Mouse (Mus musculus): ENCODE data around the gene Nanos3. TPM values are rescaled to one million over a fixed set of nuclear protein-coding genes. Genes with fewer than 3 reads are reported as not detected.

Nanos3 gene
- total RNA-seq, 2 experiments from 2014 or later: 0.80 to 0.95 TPM

- intact Hi-C loops (cut with DNase I): no loop called here
- DNase-seq: no peak
These were observed 3.7 kb upstream of the Nanos3 start for GRCm38 (mm10) chr8:84188671-84189070.

GRCm38 (mm10) chr8:84187065-84187755 lies 2.2 kb upstream of the Nanos3 start:
- intact Hi-C loops (cut with DNase I): no loop called here
- DNase-seq: peak; percentile 76 to 79

GRCm38 (mm10) chr8:84186547-84186946 lies 1.5 kb upstream of the Nanos3 start:
- intact Hi-C loops (cut with DNase I): loop anchor here (1.0 kb wide), 3 partner anchors 24 to 171 kb away; no protein-coding TSS in a partner anchor
- peak; percentile 81 to 84 for DNase-seq

- DNase-seq: no peak
- intact Hi-C loops (cut with DNase I): no loop called here
These were observed 653 bp downstream of the Nanos3 start for GRCm38 (mm10) chr8:84184085-84185043.

GRCm38 (mm10) chr8:84183261-84184084 lies 1.5 kb downstream of the Nanos3 start:
- intact Hi-C loops (cut with DNase I): loop anchor here (2.0 kb wide), 1 partner anchor 145 kb away; no protein-coding TSS in a partner anchor
- peak in 1 of 2 experiments; percentile 29 for DNase-seq

GRCm38 (mm10) chr8:84182833-84183232 lies 2.2 kb downstream of the Nanos3 start:
- no peak for DNase-seq
- intact Hi-C loops (cut with DNase I): loop anchor here (2.0 kb wide), 1 partner anchor 144 kb away; no protein-coding TSS in a partner anchor

GRCm38 (mm10) chr8:84180530-84181190 lies 4.4 kb downstream of the Nanos3 start:
- peak in 1 of 2 experiments; percentile 37 for DNase-seq
- intact Hi-C loops (cut with DNase I): no loop called here

- no peak for DNase-seq
- intact Hi-C loops (cut with DNase I): loop anchor here (2.0 kb wide), 1 partner anchor 33 kb away; the partner anchor contains the start of gene Cc2d1a
These were observed 5.1 kb downstream of the Nanos3 start for GRCm38 (mm10) chr8:84179946-84180345.

GRCm38 (mm10) chr8:84178592-84178991 lies 6.4 kb downstream of the Nanos3 start:
- intact Hi-C loops (cut with DNase I): loop anchor here (2.0 kb wide), 1 partner anchor 32 kb away; the partner anchor contains the start of gene Cc2d1a
- DNase-seq: no peak

GRCm38 (mm10) chr8:84177405-84177804 lies 7.6 kb downstream of the Nanos3 start:
- DNase-seq: no peak
- intact Hi-C loops (cut with DNase I): no loop called here

- intact Hi-C loops (cut with DNase I): no loop called here
- DNase-seq: no peak
These were observed 8.5 kb downstream of the Nanos3 start for GRCm38 (mm10) chr8:84176560-84176959.

GRCm38 (mm10) chr8:84173861-84174260 lies 11.2 kb downstream of the Nanos3 start:
- intact Hi-C loops (cut with DNase I): no loop called here
- no peak for DNase-seq

- no peak for DNase-seq
- intact Hi-C loops (cut with DNase I): no loop called here
These were observed 14.9 kb downstream of the Nanos3 start for GRCm38 (mm10) chr8:84170096-84170495.

- intact Hi-C loops (cut with DNase I): no loop called here
- DNase-seq: no peak
These were observed 17.3 kb downstream of the Nanos3 start for GRCm38 (mm10) chr8:84167696-84168095.

- intact Hi-C loops (cut with DNase I): no loop called here
- no peak for DNase-seq
These were observed 27.4 kb downstream of the Nanos3 start for GRCm38 (mm10) chr8:84157620-84158019.

GRCm38 (mm10) chr8:84149181-84149580 lies 35.8 kb downstream of the Nanos3 start:
- intact Hi-C loops (cut with DNase I): loop anchor here (5.0 kb wide), 1 partner anchor 87 kb away; no protein-coding TSS in a partner anchor
- no peak for DNase-seq

GRCm38 (mm10) chr8:84148531-84148850 lies 36.5 kb downstream of the Nanos3 start:
- no peak for DNase-seq
- intact Hi-C loops (cut with DNase I): loop anchor here (5.0 kb wide), 1 partner anchor 86 kb away; no protein-coding TSS in a partner anchor

GRCm38 (mm10) chr8:84147769-84148530 lies 37.1 kb downstream of the Nanos3 start, which contains the start of the genes Cc2d1a and 4930432K21Rik:
Gene Cc2d1a, minus strand, starts transcription at chr8:84147936.
Gene 4930432K21Rik, plus strand, starts transcription at chr8:84148025.
- intact Hi-C loops (cut with DNase I): loop anchor here (2.0 to 5.0 kb wide), 3 partner anchors 31 to 86 kb away; partner anchors contain the start of gene Dcaf15

GRCm38 (mm10) chr8:84147324-84147766 lies 37.7 kb downstream of the Nanos3 start:
- DNase-seq: no peak
- intact Hi-C loops (cut with DNase I): loop anchor here (2.0 to 5.0 kb wide), 3 partner anchors 31 to 85 kb away; partner anchors contain the start of gene Dcaf15

More at GRCm38 (mm10) chr8:84147769-84148530, 37.1 kb downstream of the Nanos3 start, which contains the start of the genes Cc2d1a and 4930432K21Rik:
- DNase-seq: peak; percentile 92
